Mouse (Mus musculus) ovary, postnatal 10 days (tissue): ENCODE measurements around the gene Extl2.
A peak's percentile ranks its signal among the peaks of the same experiment; 100 is the strongest.

Experiments
- DNase-seq: peaks from one replicate; pipeline ENCODE4 v3.0.0; 2022; ENCODE audit warnings: low spot score

The Extl2 gene

GRCm38 (mm10) chr3:116006978-116007940 lies at the start of gene Extl2, which contains the start of gene Slc30a7:
Gene Extl2, plus strand, starts transcription at chr3:116007462.
Gene Slc30a7, minus strand, starts transcription at chr3:116007406.
- DNase-seq: peak; percentile 60

- no peak for DNase-seq
Measured at GRCm38 (mm10) chr3:115961311-115962027, 45.8 kb upstream of the Extl2 start.

- DNase-seq: no peak
Measured at GRCm38 (mm10) chr3:115962028-115962415, 45.2 kb upstream of the Extl2 start.

GRCm38 (mm10) chr3:115963597-115963996 lies 43.7 kb upstream of the Extl2 start:
- no peak for DNase-seq

GRCm38 (mm10) chr3:115964071-115964470 lies 43.2 kb upstream of the Extl2 start:
- no peak for DNase-seq

GRCm38 (mm10) chr3:115968745-115969530 lies 38.3 kb upstream of the Extl2 start:
- no peak for DNase-seq

GRCm38 (mm10) chr3:115971045-115971785 lies 36.0 kb upstream of the Extl2 start:
- DNase-seq: no peak

GRCm38 (mm10) chr3:115971891-115972646 lies 35.2 kb upstream of the Extl2 start:
- DNase-seq: no peak

- DNase-seq: no peak
Measured at GRCm38 (mm10) chr3:115974228-115974627, 33.0 kb upstream of the Extl2 start.

- DNase-seq: no peak
Measured at GRCm38 (mm10) chr3:115974995-115975394, 32.3 kb upstream of the Extl2 start.

- no peak for DNase-seq
Measured at GRCm38 (mm10) chr3:115979000-115979399, 28.3 kb upstream of the Extl2 start.

- DNase-seq: no peak
Measured at GRCm38 (mm10) chr3:115983217-115983616, 24.0 kb upstream of the Extl2 start.

GRCm38 (mm10) chr3:115984653-115985052 lies 22.6 kb upstream of the Extl2 start:
- DNase-seq: no peak

- DNase-seq: no peak
Measured at GRCm38 (mm10) chr3:115985183-115985892, 21.9 kb upstream of the Extl2 start.

- no peak for DNase-seq
Measured at GRCm38 (mm10) chr3:115992103-115992502, 15.2 kb upstream of the Extl2 start.

GRCm38 (mm10) chr3:115992588-115992987 lies 14.7 kb upstream of the Extl2 start:
- DNase-seq: no peak

GRCm38 (mm10) chr3:115993025-115993424 lies 14.2 kb upstream of the Extl2 start:
- no peak for DNase-seq

- no peak for DNase-seq
Measured at GRCm38 (mm10) chr3:115996929-115997328, 10.3 kb upstream of the Extl2 start.

GRCm38 (mm10) chr3:116006284-116006977 lies 831 bp upstream of the Extl2 start:
- DNase-seq: peak; percentile 9
